Mouse (Mus musculus): ENCODE results near the gene Cga. TPM values are rescaled to one million over a fixed set of nuclear protein-coding genes. Genes with fewer than 3 reads are reported as not detected.

Gene Cga
- polyA plus RNA-seq, 1 experiment from 2014 or later = 0.48 TPM

DNA sequence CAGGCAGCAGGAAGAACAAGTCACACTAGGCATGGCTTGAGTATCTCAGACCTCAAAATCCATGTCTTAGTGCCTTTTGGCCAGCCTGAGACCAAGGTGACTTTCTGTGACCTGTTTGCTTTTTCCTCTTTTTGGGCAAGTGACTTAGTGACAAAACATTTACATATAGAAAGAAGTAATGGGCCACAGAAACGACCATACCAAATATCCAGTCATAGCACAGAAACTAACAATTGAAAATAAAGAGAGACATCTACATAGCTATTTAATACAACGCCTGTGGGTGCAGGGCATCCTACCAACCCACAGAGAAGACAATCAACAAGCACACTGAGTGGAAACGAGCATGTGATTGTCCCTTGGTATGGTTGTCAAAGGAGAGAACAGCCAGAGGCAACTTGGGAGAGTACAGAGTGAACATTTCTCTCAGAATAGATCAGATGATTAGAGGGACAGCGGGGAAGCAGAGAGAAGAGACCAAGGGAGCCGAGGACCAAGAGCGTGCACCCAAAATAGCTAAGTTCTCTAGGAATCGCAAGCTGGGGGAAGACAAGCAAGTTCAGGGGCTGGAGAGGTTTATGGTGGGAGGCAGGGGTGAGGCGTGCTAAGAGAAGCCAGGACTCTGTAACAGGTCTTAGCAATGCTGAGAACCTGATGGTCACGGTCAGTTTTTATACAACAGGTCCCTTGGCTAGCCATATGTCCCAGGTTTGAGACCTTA, 7.8 kb upstream of the Cga start:
- H3K36me3 ChIP-seq (ENCODE audit: control insufficient read depth, insufficient read depth, low read length) = no peaks in the 10 kb centered on the region
- ATAC-seq = no peak
- H3K27ac ChIP-seq (ENCODE audit: low read length) = no peak overlapping the region
- no peaks in the 10 kb centered on the region for H3K9me3 ChIP-seq (replicated peaks; ENCODE audit: control insufficient read depth, low read length, poor library complexity, severe bottlenecking)
- 67% methylated on average over 9 of the region's 9 CpGs for WGBS
- H3K27me3 ChIP-seq (ENCODE audit: control insufficient read depth, insufficient read depth, low read depth, low read length) = peaks cover 7% of the 10 kb centered on the region; the same call in 1 of the 2 replicates
- H3K4me2 ChIP-seq (ENCODE audit: low read length) = peak overlapping the region; percentile 83
- no peak overlapping the region; the same call in 1 of the 2 replicates for H3K4me3 ChIP-seq (ENCODE audit: low read depth, low read length)
- H3K4me1 ChIP-seq (ENCODE audit: control insufficient read depth, insufficient read depth, low read length) = peaks cover 21% of the 10 kb centered on the region
- H3K9ac ChIP-seq (ENCODE audit: low read depth, low read length) = no peak overlapping the region; the same call in 1 of the 2 replicates

DNA sequence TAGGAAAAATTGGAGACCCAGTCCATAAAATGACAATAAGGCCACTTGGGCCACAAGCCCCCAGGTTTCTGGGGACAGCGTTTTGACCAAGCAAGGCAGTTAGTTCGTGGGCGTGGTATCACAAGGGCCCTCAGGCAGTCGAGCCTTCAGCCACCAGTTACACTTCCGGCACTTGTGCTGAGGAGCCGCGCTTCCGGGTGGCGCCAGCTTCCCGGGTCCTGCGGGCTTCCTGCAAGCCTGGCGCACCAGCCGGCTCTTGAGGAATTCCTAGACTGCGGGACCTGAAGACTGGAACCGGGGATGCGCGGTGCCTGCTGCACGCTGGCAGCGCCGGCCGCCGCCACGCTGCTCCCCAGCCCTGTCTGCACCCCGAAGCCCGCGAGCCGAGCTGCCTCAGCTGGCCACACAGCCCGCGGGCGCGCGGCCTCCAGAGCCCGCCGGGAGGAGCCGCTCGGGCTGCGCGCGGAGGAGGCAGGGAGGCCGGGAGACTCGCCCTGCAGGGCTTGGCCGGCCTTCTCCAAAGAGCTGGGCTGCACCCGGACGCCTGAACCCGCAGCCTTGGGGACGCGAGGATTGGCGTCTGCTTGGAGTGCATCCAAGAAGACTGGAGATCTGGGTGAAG, 7.0 kb upstream of the Cga start:
- no peaks in the 10 kb centered on the region for H3K9me3 ChIP-seq (replicated peaks; ENCODE audit: control insufficient read depth, low read length, poor library complexity, severe bottlenecking)
- peak overlapping the region; percentile 81 for H3K4me3 ChIP-seq (ENCODE audit: low read depth, low read length)
- peaks cover 15% of the 10 kb centered on the region for H3K4me1 ChIP-seq (ENCODE audit: control insufficient read depth, insufficient read depth, low read length)
- peak overlapping the region; percentile 93 for H3K9ac ChIP-seq (ENCODE audit: low read depth, low read length)
- peak; percentile 78 for ATAC-seq
- peak overlapping the region; percentile 96 for H3K27ac ChIP-seq (ENCODE audit: low read length)
- H3K4me2 ChIP-seq (ENCODE audit: low read length) = peak overlapping the region; percentile 83
- H3K36me3 ChIP-seq (ENCODE audit: control insufficient read depth, insufficient read depth, low read length) = no peaks in the 10 kb centered on the region
- WGBS = under 1% methylated on average over 48 of the region's 48 CpGs
- peaks cover 7% of the 10 kb centered on the region; the same call in 1 of the 2 replicates for H3K27me3 ChIP-seq (ENCODE audit: control insufficient read depth, insufficient read depth, low read depth, low read length)

DNA sequence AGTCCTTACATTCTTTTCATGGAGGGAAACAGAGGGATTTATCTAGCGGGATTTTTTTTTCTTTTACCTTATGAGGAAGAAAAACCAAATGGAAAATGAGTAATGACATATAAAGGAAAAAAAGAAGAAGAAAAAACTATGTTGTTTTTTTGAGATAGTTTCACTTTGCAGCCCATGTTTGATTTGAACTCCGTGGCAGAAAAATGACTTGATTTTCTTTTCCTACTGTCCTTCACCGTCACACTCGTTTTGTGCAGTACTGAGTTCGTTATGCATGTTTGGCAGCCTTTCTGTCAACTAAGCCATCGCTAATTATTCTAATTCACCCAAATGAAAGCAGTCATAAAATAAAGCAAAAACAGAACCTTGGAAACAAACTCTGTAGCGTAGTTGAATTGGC, 6.3 kb upstream of the Cga start:
- Histone ChIP-seq H3K4me2 (ENCODE audit: low read length) (peak overlapping the region; percentile 83), H3K9me3 (replicated peaks; ENCODE audit: control insufficient read depth, low read length, poor library complexity, severe bottlenecking) (no peaks in the 10 kb centered on the region), H3K36me3 (ENCODE audit: control insufficient read depth, insufficient read depth, low read length) (no peaks in the 10 kb centered on the region), H3K27ac (ENCODE audit: low read length) (peak overlapping the region; percentile 96), H3K9ac (ENCODE audit: low read depth, low read length) (peak overlapping the region; percentile 93), H3K4me1 (ENCODE audit: control insufficient read depth, insufficient read depth, low read length) (peaks cover 15% of the 10 kb centered on the region), H3K27me3 (ENCODE audit: control insufficient read depth, insufficient read depth, low read depth, low read length) (peaks cover 7% of the 10 kb centered on the region; the same call in 1 of the 2 replicates), H3K4me3 (ENCODE audit: low read depth, low read length) (peak overlapping the region; percentile 81)
- 14% methylated on average over 7 of the region's 7 CpGs for whole genome bisulfite sequencing
- no peak for ATAC-seq

DNA sequence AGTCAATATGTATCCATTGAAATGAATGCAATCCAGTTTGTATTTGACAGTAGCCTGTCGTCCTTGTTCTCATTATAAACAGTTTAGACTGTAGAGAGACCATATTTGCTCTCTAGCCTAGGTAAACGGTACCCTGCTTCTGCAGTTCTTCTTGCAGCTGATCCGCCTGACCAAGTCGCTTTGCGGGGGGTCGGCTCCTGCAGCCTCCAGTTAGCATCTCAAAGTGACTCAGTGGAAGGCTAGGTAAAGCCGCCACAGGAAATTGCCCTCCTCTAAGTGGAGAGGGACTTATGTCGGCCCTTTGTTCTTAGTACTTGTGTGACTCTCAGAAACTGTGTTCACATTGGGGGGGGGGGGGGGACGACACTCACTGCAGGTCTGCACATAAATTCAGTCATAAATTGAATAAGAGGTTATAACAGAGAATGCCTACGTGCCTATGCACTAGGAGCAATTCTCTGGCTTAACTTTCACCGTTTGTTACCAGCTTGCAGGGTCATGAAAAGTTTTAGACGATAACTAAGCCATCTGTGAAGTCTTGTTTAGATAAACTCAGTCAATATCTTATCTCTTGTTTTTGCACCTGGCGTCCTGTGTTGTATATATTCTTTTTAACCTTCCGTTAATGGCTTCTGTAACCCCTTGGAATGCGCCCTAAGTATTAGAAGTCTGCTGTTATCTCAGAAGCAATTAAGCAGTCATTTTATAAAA, 4.3 kb upstream of the Cga start:
- WGBS = 10% methylated on average over 15 of the region's 15 CpGs

DNA sequence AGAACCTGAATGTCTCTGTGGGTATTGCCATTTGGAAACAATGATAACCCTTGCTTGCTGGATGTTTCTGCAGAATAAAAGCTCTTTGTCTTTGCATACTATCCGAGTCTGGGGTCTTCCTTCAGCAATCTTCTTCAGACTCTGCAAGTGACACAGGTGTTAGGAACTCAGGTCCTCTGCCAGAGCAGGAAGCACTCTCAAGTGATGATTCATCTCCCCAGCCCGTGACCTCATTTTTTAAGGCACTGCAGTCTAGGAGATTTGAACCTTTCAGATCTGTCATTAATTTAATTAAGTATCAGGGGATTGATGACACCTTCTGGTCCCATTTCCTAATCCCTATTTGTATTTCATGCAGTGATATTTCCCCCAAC, 3.8 kb upstream of the Cga start:
- H3K9me3 ChIP-seq (replicated peaks; ENCODE audit: control insufficient read depth, low read length, poor library complexity, severe bottlenecking) = no peaks in the 10 kb centered on the region

More for the DNA sequence above, 4.3 kb upstream of the Cga start:
- peaks cover 11% of the 10 kb centered on the region for H3K4me1 ChIP-seq (ENCODE audit: control insufficient read depth, insufficient read depth, low read length)
- no peak for ATAC-seq
- peaks cover 7% of the 10 kb centered on the region; the same call in 1 of the 2 replicates for H3K27me3 ChIP-seq (ENCODE audit: control insufficient read depth, insufficient read depth, low read depth, low read length)
- H3K4me3 ChIP-seq (ENCODE audit: low read depth, low read length) = no peak overlapping the region
- no peak overlapping the region for H3K4me2 ChIP-seq (ENCODE audit: low read length)
- H3K9me3 ChIP-seq (replicated peaks; ENCODE audit: control insufficient read depth, low read length, poor library complexity, severe bottlenecking) = no peaks in the 10 kb centered on the region
- no peak overlapping the region for H3K27ac ChIP-seq (ENCODE audit: low read length)
- H3K9ac ChIP-seq (ENCODE audit: low read depth, low read length) = no peak overlapping the region
- H3K36me3 ChIP-seq (ENCODE audit: control insufficient read depth, insufficient read depth, low read length) = no peaks in the 10 kb centered on the region

DNA sequence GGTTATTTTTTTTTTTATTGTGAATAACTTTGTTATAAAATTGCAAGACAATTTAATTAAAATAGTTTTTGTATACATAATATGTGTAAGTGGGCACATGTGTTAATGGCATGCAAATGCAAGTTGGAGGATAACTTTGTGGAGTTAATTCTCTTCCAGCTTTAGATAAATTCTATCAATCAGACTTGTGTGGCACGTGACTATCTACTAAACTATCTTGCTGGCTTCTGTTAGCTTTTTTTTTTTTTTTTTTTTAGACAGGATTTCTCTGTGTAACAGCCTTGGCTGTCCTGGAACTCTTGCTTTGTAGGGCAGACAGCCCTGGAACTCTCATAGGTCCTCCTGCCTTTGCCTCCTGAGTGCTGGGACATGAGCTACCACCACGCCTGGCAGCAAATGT, 4.9 kb downstream of the Cga start:
- Histone ChIP-seq H3K4me1 (ENCODE audit: control insufficient read depth, insufficient read depth, low read length) (peaks cover 2% of the 10 kb centered on the region; the same call in 1 of the 2 replicates), H3K27ac (ENCODE audit: low read length) (no peak overlapping the region), H3K9ac (ENCODE audit: low read depth, low read length) (no peak overlapping the region), H3K27me3 (ENCODE audit: control insufficient read depth, insufficient read depth, low read depth, low read length) (no peaks in the 10 kb centered on the region), H3K4me3 (ENCODE audit: low read depth, low read length) (no peak overlapping the region), H3K4me2 (ENCODE audit: low read length) (no peak overlapping the region), H3K9me3 (replicated peaks; ENCODE audit: control insufficient read depth, low read length, poor library complexity, severe bottlenecking) (no peaks in the 10 kb centered on the region), H3K36me3 (ENCODE audit: control insufficient read depth, insufficient read depth, low read length) (no peaks in the 10 kb centered on the region)
- ATAC-seq = no peak
- WGBS = 64% methylated on average over 2 of the region's 2 CpGs

More for the DNA sequence above, 3.8 kb upstream of the Cga start:
- Histone ChIP-seq H3K4me3 (ENCODE audit: low read depth, low read length) (no peak overlapping the region), H3K27me3 (ENCODE audit: control insufficient read depth, insufficient read depth, low read depth, low read length) (peaks cover 7% of the 10 kb centered on the region; the same call in 1 of the 2 replicates), H3K4me2 (ENCODE audit: low read length) (no peak overlapping the region), H3K36me3 (ENCODE audit: control insufficient read depth, insufficient read depth, low read length) (no peaks in the 10 kb centered on the region), H3K4me1 (ENCODE audit: control insufficient read depth, insufficient read depth, low read length) (peaks cover 11% of the 10 kb centered on the region), H3K27ac (ENCODE audit: low read length) (no peak overlapping the region), H3K9ac (ENCODE audit: low read depth, low read length) (no peak overlapping the region)
- no peak for ATAC-seq
- 30% methylated on average over 2 of the region's 2 CpGs for WGBS

DNA sequence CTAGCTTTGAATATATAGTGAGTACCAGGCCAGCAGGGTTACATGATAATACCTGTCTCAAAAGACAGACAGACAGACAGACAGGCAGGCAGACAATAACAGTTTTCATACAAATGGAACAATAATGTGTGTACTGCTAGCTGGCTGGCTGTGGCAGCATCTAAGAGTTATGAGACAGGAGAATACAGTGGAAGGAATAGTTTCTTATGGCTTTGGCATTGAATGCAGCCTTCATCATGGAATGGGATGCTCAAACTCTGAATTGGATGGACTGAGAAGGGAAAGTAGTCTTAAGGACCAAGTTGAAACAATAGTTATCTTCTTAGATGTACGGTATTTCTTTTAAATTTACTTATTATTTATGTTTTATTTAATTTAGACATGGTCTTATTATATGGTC, 5.7 kb downstream of the Cga start:
- WGBS = 92% methylated on average over 1 of the region's 1 CpGs
- no peak for ATAC-seq

DNA sequence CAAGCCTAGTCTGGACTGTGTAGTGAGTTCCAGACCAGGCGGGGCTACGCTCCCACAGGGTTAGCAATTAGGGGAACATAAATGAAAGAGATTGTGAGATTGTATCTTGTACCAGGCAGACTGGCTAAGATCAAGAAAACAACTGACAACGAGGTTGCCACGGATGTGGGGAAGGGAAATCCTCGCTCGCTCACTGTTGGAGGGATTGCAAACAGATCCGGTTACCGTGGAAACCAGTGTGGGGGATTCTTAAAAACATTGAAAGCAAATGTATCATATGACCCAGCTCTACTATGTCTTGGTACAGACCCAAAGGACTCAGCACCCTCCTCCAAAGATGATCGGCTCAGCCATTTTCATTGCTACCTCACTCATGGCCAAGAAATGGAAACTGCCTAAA, 6.6 kb downstream of the Cga start:
- Histone ChIP-seq H3K9ac (ENCODE audit: low read depth, low read length) (no peak overlapping the region), H3K27ac (ENCODE audit: low read length) (no peak overlapping the region), H3K4me3 (ENCODE audit: low read depth, low read length) (no peak overlapping the region), H3K36me3 (ENCODE audit: control insufficient read depth, insufficient read depth, low read length) (no peaks in the 10 kb centered on the region), H3K4me2 (ENCODE audit: low read length) (0 out of 2 replicates have a peak overlapping the region, but pooled peaks have one; percentile 4), H3K9me3 (replicated peaks; ENCODE audit: control insufficient read depth, low read length, poor library complexity, severe bottlenecking) (no peaks in the 10 kb centered on the region), H3K27me3 (ENCODE audit: control insufficient read depth, insufficient read depth, low read depth, low read length) (no peaks in the 10 kb centered on the region), H3K4me1 (ENCODE audit: control insufficient read depth, insufficient read depth, low read length) (peaks cover 2% of the 10 kb centered on the region; the same call in 1 of the 2 replicates)
- 44% methylated on average over 9 of the region's 9 CpGs for WGBS
- peak; percentile 73; the same call in 1 of the 2 replicates for ATAC-seq

More for the DNA sequence above, 5.7 kb downstream of the Cga start:
- Histone ChIP-seq H3K9me3 (replicated peaks; ENCODE audit: control insufficient read depth, low read length, poor library complexity, severe bottlenecking) (no peaks in the 10 kb centered on the region), H3K27ac (ENCODE audit: low read length) (no peak overlapping the region), H3K4me2 (ENCODE audit: low read length) (no peak overlapping the region), H3K9ac (ENCODE audit: low read depth, low read length) (no peak overlapping the region), H3K36me3 (ENCODE audit: control insufficient read depth, insufficient read depth, low read length) (no peaks in the 10 kb centered on the region), H3K4me1 (ENCODE audit: control insufficient read depth, insufficient read depth, low read length) (peaks cover 2% of the 10 kb centered on the region; the same call in 1 of the 2 replicates), H3K4me3 (ENCODE audit: low read depth, low read length) (no peak overlapping the region), H3K27me3 (ENCODE audit: control insufficient read depth, insufficient read depth, low read depth, low read length) (no peaks in the 10 kb centered on the region)
